Mouse (Mus musculus) liver, embryonic 14.5 days (tissue): ENCODE data around the gene Shld2. TPM values are rescaled to one million over a fixed set of nuclear protein-coding genes. Genes with fewer than 3 reads are reported as not detected.
"Not testable (repeated sequence)": the region's sequence is repeated elsewhere in the genome, so short reads cannot be mapped to it uniquely, and the experiment has no call there.

ENCODE experiments used
- ATAC-seq: fragments of 200-750 bp; cut with Nextera tagmentation; 2 replicates; pipeline ENCODE4 v1.8.0; 2017; ENCODE audit warnings: moderate number of reproducible peaks, mild to moderate bottlenecking, moderate library complexity; ENCODE audit not compliant: insufficient read depth
- DNase-seq, 3 experiments: peaks; one replicate each; pipeline ENCODE4 v3.0.0-alpha.2; 2012 to 2013; ENCODE audit warnings: low read depth in 3 of 3, low spot score in 3 of 3
- H3K27ac ChIP-seq: fragments of 300-500 bp; sonication (generic); 2 replicates; pipeline ENCODE4 v1.5.1; 2014; ENCODE audit warnings: moderate library complexity, mild to moderate bottlenecking, control low read depth, inconsistent platforms
- H3K27me3 ChIP-seq: fragments of 300-500 bp; sonication (generic); 2 replicates; pipeline ENCODE4 v1.6.1; 2014; ENCODE audit warnings: mild to moderate bottlenecking, low read length, moderate library complexity; ENCODE audit not compliant: control insufficient read depth, insufficient read depth
- H3K36me3 ChIP-seq: fragments of 300-500 bp; sonication (generic); replicated peaks from 2 replicates; pipeline ENCODE4 v1.6.1; 2014; ENCODE audit warnings: low read depth; ENCODE audit not compliant: control insufficient read depth, insufficient read depth
- H3K4me1 ChIP-seq, 2 experiments: fragments of 200-500 bp in 1 of 2; fragments of 300-500 bp in 1 of 2; sonication (generic) in 1 of 2; replicated peaks; 2 replicates each; pipeline ENCODE4 v1.6.1; 2012 to 2014; ENCODE audit warnings: antibody characterized with exemption in 1 of 2, inconsistent platforms in 1 of 2, low read length in 1 of 2; ENCODE audit not compliant: control insufficient read depth in 2 of 2, insufficient read depth in 2 of 2
- H3K4me2 ChIP-seq: fragments of 300-500 bp; sonication (generic); 2 replicates; pipeline ENCODE4 v1.6.1; 2014; ENCODE audit warnings: low read depth, mild to moderate bottlenecking, control low read depth, moderate library complexity
- H3K4me3 ChIP-seq, 2 experiments: fragments of 200-500 bp in 1 of 2; fragments of 300-500 bp in 1 of 2; sonication (generic) in 1 of 2; 2 replicates each; pipeline ENCODE4 v1.5.1; 2012 to 2014; ENCODE audit warnings: low read depth in 2 of 2, low read length in 2 of 2, mild to moderate bottlenecking in 2 of 2, control low read depth in 1 of 2, inconsistent platforms in 1 of 2, moderate library complexity in 1 of 2; ENCODE audit not compliant: insufficient read depth in 1 of 2
- H3K9ac ChIP-seq: fragments of 300-500 bp; sonication (generic); replicated peaks from 2 replicates; pipeline ENCODE4 v1.6.1; 2014; ENCODE audit warnings: mild to moderate bottlenecking, control low read depth, moderate library complexity
- H3K9me3 ChIP-seq: fragments of 300-500 bp; sonication (generic); 2 replicates; pipeline ENCODE4 v1.6.1; 2016; ENCODE audit warnings: low read length, mixed read lengths; ENCODE audit not compliant: control insufficient read depth
- CTCF ChIP-seq: IDR thresholded peaks from 2 replicates; pipeline ENCODE4 v1.5.1; 2016; ENCODE audit warnings: antibody characterized with exemption, low read depth, control low read depth
- EP300 ChIP-seq: IDR thresholded peaks from 2 replicates; pipeline ENCODE4 v1.6.1; 2016; ENCODE audit warnings: antibody characterized with exemption, low read depth
- WGBS: fragments of 180-500 bp; shearing (Covaris S2); extraction: QIAGEN DNeasy Blood & Tissue Kit; methylation state at CpG from one replicate; pipeline ENCODE4 v1.1.7; 2014; ENCODE audit not compliant: insufficient replicate concordance; 5-methylcytosine and 5-hydroxymethylcytosine counted together
- polyA plus RNA-seq, 2 experiments: library from polyadenylated mRNA; depleted of rRNA in 1 of 2; stranded (reverse) in 1 of 2; unstranded in 1 of 2; fragments of >200 nt; fragmentation: Nextera tagmentation in 1 of 2; extraction: Ambion mirVana in 1 of 2; gene quantifications; 2 replicates each; pipeline versions ENCODE4 v1.2.1 to v1.2.3; 2012 to 2014

The Shld2 gene
- polyA plus RNA-seq, 2 experiments: 3.0 to 4.8 TPM

DNA sequence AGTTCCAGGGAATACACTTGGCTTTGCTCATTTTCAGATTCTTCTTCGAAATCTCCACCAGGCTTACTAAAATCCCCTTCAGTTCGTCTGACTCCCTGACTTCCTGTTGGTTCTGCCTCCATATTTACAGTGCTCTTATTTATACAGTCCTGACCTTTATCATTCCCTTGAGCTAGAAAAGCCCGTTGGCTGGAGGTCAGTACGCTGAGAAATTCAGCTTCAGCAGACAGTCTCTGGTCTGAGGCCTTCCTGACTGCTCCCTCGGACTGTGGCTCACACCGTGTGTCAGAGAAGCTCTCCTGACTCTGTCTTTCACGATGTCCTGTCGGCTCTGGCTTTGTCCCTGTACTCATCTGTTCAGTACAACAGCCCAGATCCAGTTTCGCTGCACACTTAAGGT is 42.2 kb downstream of the Shld2 start:
- Histone ChIP-seq H3K27me3 (no peaks in the 10 kb centered on the region), H3K9ac (no peak overlapping the region), H3K4me2 (no peak overlapping the region), H3K36me3 (no peaks in the 10 kb centered on the region), H3K27ac (no peak overlapping the region), H3K4me3 (no peak overlapping the region), H3K4me1 (no peaks in the 10 kb centered on the region; a peak in 1 of 4 replicates), H3K9me3 (no peaks in the 10 kb centered on the region)
- WGBS: 63% methylated on average over 9 of the region's 9 CpGs
- TF ChIP-seq CTCF (no peak), EP300 (no peak)
- DNase-seq (no peak), ATAC-seq (no peak)

DNA sequence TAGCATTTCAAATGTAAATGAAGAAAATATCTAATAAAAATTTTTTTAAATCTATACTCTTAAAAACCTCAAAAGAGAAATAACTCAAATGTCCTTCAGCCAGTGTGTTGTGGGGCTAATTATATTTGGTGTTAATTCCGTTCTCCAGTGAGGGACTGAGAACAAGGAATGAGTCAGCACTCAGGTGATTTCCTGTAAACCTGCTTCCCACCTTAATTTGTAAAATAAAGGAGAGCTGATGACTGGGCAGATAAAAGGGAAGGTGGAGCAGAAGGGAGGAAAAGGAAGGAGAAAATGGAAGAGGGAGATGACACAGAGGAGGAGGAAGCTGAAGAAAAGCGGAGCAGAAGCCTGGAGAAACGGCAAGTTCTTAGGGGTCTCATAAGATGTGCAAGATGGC is 51.8 kb downstream of the Shld2 start:
- H3K36me3 ChIP-seq, DNase-seq, H3K27me3 ChIP-seq, H3K4me3 ChIP-seq, H3K27ac ChIP-seq, H3K9me3 ChIP-seq, H3K4me1 ChIP-seq, ATAC-seq, H3K9ac ChIP-seq, H3K4me2 ChIP-seq: not testable (repeated sequence)
- 67% methylated on average over 3 of the region's 3 CpGs for WGBS

DNA sequence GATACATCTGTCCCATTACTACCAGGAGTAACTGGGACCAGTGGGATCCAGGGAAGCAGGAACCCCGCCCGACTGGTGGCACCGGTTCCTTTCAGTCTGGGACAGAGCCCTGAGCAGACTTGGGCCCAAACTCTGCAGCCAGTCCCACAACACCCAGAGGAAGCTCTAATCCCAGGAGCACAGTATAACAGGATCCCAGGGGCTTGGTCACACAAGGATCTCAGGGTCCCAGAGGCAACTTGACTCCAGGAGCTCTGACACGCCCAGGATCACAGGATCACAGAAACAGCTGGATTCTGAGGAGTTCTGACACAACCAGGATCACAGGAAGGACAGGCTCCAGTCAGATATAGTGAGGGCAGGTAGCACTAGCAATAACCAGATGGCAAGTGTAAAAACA is 57.0 kb downstream of the Shld2 start:
- TF ChIP-seq CTCF (no peak), EP300 (no peak)

DNA sequence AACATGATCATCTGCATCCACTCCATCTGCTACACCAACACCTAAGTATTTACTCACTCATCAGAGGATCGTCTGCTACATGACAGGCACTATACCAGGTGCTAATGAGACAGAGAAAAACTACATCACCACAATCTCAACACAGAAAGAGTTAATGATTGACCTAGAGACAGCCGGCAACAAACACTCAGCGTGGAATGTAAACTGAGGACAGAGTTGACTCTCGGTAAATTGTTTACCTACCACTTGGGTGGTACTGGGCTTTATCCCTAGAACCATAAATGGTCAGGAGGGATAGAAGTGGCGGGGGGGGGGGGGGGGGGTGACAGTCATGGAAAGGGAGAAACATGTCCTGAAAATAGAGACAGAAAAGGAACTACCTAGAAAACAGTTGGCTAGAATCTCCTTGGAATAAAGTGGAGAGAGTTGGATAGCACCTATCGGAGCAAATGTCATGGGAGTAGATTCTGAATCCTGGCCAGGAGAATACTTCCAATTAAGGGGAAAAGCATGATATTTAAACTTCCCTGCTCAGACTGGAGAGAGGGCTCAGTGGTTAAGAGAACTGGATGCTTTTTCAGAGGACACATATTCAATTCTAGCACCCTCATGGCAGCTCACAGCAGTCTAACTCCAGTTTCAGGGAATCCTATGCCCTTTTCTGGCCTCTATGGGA is 57.7 kb downstream of the Shld2 start:
- ATAC-seq (peak; percentile 45; the same call in 1 of the 2 replicates), DNase-seq (no peak)
- Histone ChIP-seq H3K4me2 (no peak overlapping the region), H3K4me3 (no peak overlapping the region), H3K9ac (no peak overlapping the region), H3K9me3 (no peaks in the 10 kb centered on the region), H3K4me1 (no peaks in the 10 kb centered on the region), H3K36me3 (no peaks in the 10 kb centered on the region), H3K27ac (no peak overlapping the region), H3K27me3 (no peaks in the 10 kb centered on the region)
- TF ChIP-seq EP300 (no peak), CTCF (no peak)
- 66% methylated on average over 6 of the region's 6 CpGs for WGBS

More for the DNA sequence above, 57.0 kb downstream of the Shld2 start:
- H3K27me3 ChIP-seq: no peaks in the 10 kb centered on the region
- H3K4me3 ChIP-seq: no peak overlapping the region
- DNase-seq: no peak
- H3K9me3 ChIP-seq: no peaks in the 10 kb centered on the region
- ATAC-seq: no peak
- H3K36me3 ChIP-seq: no peaks in the 10 kb centered on the region
- H3K4me1 ChIP-seq: no peaks in the 10 kb centered on the region
- WGBS: 65% methylated on average over 4 of the region's 4 CpGs
- H3K27ac ChIP-seq: no peak overlapping the region
- no peak overlapping the region for H3K9ac ChIP-seq
- H3K4me2 ChIP-seq: no peak overlapping the region

DNA sequence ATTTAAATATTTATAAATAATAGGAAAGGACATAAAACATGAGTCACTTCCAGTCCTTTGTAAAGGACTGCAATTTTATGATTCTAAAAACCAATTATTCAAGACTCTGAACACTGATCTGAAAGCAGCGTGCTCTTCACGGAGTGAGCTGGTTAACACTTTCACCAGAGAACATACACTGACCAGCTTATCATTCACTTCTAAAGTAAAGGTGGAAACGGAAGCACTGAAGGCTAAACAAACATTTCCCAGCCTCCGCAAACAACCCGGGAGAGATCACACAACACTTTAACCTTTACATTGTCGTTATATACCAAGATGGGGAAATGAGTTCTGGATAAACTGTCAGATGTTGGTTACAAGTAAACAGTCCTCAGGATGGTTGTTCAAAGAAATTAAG is 69.6 kb downstream of the Shld2 start:
- ATAC-seq (peak; percentile 60; the same call in 1 of the 2 replicates), DNase-seq (peak in 2 of 3 experiments; percentile 14 to 20)
- TF ChIP-seq CTCF (no peak), EP300 (no peak)
- no peaks in the 10 kb centered on the region for H3K27me3 ChIP-seq
- no peaks in the 10 kb centered on the region for H3K9me3 ChIP-seq
- WGBS: 56% methylated on average over 6 of the region's 6 CpGs
- no peak overlapping the region for H3K27ac ChIP-seq
- no peak overlapping the region for H3K4me2 ChIP-seq
- H3K9ac ChIP-seq: no peak overlapping the region
- no peak overlapping the region for H3K4me3 ChIP-seq
- no peaks in the 10 kb centered on the region for H3K36me3 ChIP-seq
- H3K4me1 ChIP-seq: no peaks in the 10 kb centered on the region; a peak in 1 of 4 replicates
